Mouse (Mus musculus) adrenal gland, postnatal 0 days (tissue): ENCODE measurements around the gene Clec4b1. TPM values are rescaled to one million over a fixed set of nuclear protein-coding genes. Genes with fewer than 3 reads are reported as not detected.

Experiments
- polyA plus RNA-seq: library from polyadenylated mRNA; unstranded; fragments of >200 nt; fragmentation: Nextera tagmentation; extraction: Ambion mirVana; gene quantifications from 2 replicates; pipeline ENCODE4 v1.2.1, GENCODE M21; 2015

Clec4b1 gene
- polyA plus RNA-seq = 0.17 and 0.46 TPM in 2 replicates

DNA sequence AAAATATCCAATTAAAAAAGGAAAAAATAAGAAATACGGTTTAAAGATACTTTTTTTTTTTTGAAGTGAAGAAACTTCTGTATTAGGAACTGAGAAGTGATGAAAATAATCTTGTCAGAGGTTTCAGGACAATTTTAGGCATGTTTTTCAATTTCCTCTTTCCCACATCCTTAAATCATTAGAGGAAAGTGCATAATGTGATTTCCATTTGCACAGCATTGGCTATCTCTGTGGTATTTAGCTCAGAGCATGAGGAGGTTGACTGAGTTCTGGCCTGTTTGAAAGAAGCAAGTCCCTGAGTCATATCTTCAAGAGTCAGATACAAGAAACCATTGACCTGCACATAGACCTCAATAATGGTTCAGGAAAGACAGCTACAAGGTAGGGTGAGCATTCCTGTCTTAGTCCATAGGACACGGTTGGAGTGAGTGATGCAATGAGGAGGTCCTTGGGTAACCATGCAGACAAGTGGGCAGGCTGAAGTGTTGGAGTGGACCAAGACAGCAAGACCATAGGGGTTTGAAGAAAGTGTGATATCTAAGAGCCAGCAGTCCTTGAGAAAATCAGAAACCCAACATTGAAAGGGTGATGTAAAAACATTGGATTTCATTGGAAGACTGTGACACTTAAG, at the start of gene Clec4b1:
TSS of gene Clec4b1 (plus strand) at position 221 of the 631 bp plus-strand sequence.

DNA sequence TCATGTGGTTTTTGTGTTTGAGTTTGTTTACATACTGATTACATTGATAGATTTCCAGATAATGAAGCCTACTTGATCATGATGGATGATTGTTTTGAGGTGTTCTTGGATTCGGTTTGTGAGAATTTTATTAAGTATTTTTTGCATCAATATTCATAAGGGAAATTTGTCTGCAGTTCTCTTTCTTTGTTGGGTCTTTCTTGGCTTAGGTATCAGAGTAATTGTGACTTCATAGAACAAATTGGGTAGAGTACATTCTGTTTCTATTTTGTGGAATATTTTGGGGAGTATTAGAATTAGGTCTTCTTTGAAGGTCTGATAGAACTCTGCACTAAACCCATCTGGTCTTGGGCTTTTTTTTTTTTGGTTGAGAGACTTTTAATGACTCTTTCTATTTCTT, 56.4 kb downstream of the Clec4b1 start, which contains the start of gene Clec4a2:
TSS of gene Clec4a2 (plus strand) at position 301 of the 400 bp plus-strand sequence.

Other genes with a start within 250 kb of the Clec4b1 start
- gene Slc2a3, start 248.3 kb upstream of the Clec4b1 start, polyA plus RNA-seq = 16.5 and 31.8 TPM in 2 replicates
- 4.2 and 4.8 TPM in 2 replicates for gene Foxj2, start 230.0 kb upstream of the Clec4b1 start, polyA plus RNA-seq
- gene C3ar1, start 193.8 kb upstream of the Clec4b1 start, polyA plus RNA-seq = 4.9 and 5.8 TPM in 2 replicates
- gene Necap1, start 175.5 kb upstream of the Clec4b1 start, polyA plus RNA-seq = 46.9 and 49.3 TPM in 2 replicates
- gene Clec4a1, start 128.1 kb upstream of the Clec4b1 start, polyA plus RNA-seq = 5.3 and 6.7 TPM in 2 replicates
- gene Clec4a3, start 97.4 kb upstream of the Clec4b1 start, polyA plus RNA-seq = 5.9 and 7.1 TPM in 2 replicates
- not detected in 2 replicates for gene Clec4a4, start 59.6 kb upstream of the Clec4b1 start, polyA plus RNA-seq
- gene Clec4a2, start 56.5 kb downstream of the Clec4b1 start, polyA plus RNA-seq = 9.6 and 18.4 TPM in 2 replicates
- gene Clec4b2, start 122.9 kb downstream of the Clec4b1 start, polyA plus RNA-seq = not detected in 2 replicates
- gene Clec4n, start 179.9 kb downstream of the Clec4b1 start, polyA plus RNA-seq = 19.2 and 26.2 TPM in 2 replicates
- 2.2 and 2.8 TPM in 2 replicates for gene Clec4d, start 212.1 kb downstream of the Clec4b1 start, polyA plus RNA-seq
- 0.25 and 0.47 TPM in 2 replicates for gene Clec4e, start 239.9 kb downstream of the Clec4b1 start, polyA plus RNA-seq